Comparison of ENCODE assay signal across 8 mouse cellular contexts in the genomic region with DNA sequence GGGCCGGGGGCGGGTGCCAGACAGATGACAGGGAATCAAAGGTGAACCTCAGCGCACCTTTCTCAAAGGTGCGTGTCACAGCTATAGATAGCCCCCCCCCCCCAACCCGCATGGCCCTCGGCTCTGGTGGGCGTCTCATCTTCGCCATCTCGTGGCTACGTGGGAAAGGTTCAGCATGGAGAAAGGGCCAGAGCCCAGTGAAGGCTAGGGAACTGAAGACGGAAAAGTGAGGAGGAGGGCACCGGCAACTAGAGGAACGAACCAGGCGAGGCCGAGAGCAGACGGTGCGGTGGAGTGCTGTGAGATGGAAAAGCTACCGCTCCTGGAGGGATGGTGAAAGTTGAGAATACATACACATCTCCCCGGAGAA. TPM values are rescaled to one million over a fixed set of nuclear protein-coding genes. Genes with fewer than 3 reads are reported as not detected.
DNase-seq lines count a peak whose midpoint lies in the region; TF ChIP-seq lines count a peak whose summit lies in the region.

No protein-coding gene starts in this region.

- TF ChIP-seq POLR2A in lung, adult 2 months (IDR thresholded peaks at IDR 0.05; ENCODE audit: borderline replicate concordance, extremely low read depth, low read depth, low read length) = peak; percentile 49; the same call in 1 of the 2 replicates
- TF ChIP-seq POLR2A in thymus, adult 2 months (IDR thresholded peaks at IDR 0.05; ENCODE audit: control insufficient read depth, extremely low read depth, insufficient read depth, low read length, poor library complexity) = no peak

- WGBS in lung, adult 2 months = under 1% methylated on average over 19 of the region's 19 CpGs
- under 1% methylated on average over 19 of the region's 19 CpGs for WGBS in heart, embryonic 10.5 days
- 1% methylated on average over 19 of the region's 19 CpGs for WGBS in midbrain, embryonic 10.5 days
- 0% methylated on average over 19 of the region's 19 CpGs for WGBS in thymus, adult 2 months

- peaks cover 38% of the 10 kb centered on the region for H3K27me3 ChIP-seq in heart, embryonic 10.5 days (ENCODE audit: insufficient read depth, poor library complexity, severe bottlenecking)
- peaks cover 43% of the 10 kb centered on the region for H3K27me3 ChIP-seq in midbrain, embryonic 10.5 days (ENCODE audit: low read depth, poor library complexity, severe bottlenecking)
- no peaks in the 10 kb centered on the region for H3K27me3 ChIP-seq in thymus, adult 2 months (ENCODE audit: control insufficient read depth, insufficient read depth, low read length)

- H3K4me1 ChIP-seq in lung, adult 2 months (ENCODE audit: control insufficient read depth, insufficient read depth, low read length) = peaks cover 2% of the 10 kb centered on the region; the same call in 1 of the 2 replicates
- H3K4me1 ChIP-seq in heart, embryonic 10.5 days = peaks cover 68% of the 10 kb centered on the region
- H3K4me1 ChIP-seq in midbrain, embryonic 10.5 days = peaks cover 75% of the 10 kb centered on the region
- H3K4me1 ChIP-seq in thymus, adult 2 months (replicated peaks; ENCODE audit: control insufficient read depth, insufficient read depth, low read length) = peaks cover 42% of the 10 kb centered on the region

- H3K4me3 ChIP-seq in lung, adult 2 months (replicated peaks; ENCODE audit: extremely low read depth, low read depth, low read length) = peak overlapping the region; percentile 73
- H3K4me3 ChIP-seq in heart, embryonic 10.5 days = peak overlapping the region; percentile 86
- peak overlapping the region; percentile 93 for H3K4me3 ChIP-seq in midbrain, embryonic 10.5 days
- peak overlapping the region; percentile 38 for H3K4me3 ChIP-seq in thymus, adult 2 months (ENCODE audit: control insufficient read depth, insufficient read depth, low read length)

- H3K36me3 ChIP-seq in heart, embryonic 10.5 days = no peaks in the 10 kb centered on the region
- no peaks in the 10 kb centered on the region for H3K36me3 ChIP-seq in midbrain, embryonic 10.5 days
- no peaks in the 10 kb centered on the region for H3K36me3 ChIP-seq in thymus, adult 2 months (ENCODE audit: control insufficient read depth, insufficient read depth, low read length)

- peak; percentile 33 for TF ChIP-seq CTCF in lung, adult 2 months (IDR thresholded peaks at IDR 0.05; ENCODE audit: insufficient read depth, low read length)
- peak; percentile 74; the same call in 1 of the 2 replicates for TF ChIP-seq CTCF in thymus, adult 2 months (IDR thresholded peaks at IDR 0.05; ENCODE audit: borderline replicate concordance, control insufficient read depth, extremely low read depth, insufficient read depth, low read length, poor library complexity)

- DNase-seq in lung, adult 2 months = no peak
- no peak for DNase-seq in lung, postnatal 25 days (ENCODE audit: low spot score)
- DNase-seq in cerebellum, postnatal 14 days = peak; percentile 64 to 78
- DNase-seq in heart, embryonic 10.5 days (ENCODE audit: low spot score) = no peak
- DNase-seq in kidney, postnatal 10 days = peak; percentile 69
- peak; percentile 67 for DNase-seq in midbrain, embryonic 10.5 days (ENCODE audit: low spot score)
- DNase-seq in thymus, adult 2 months = no peak
- DNase-seq in right cerebral cortex, adult 18-20 months = no peak

- peak overlapping the region; percentile 98 for H3K27ac ChIP-seq in heart, embryonic 10.5 days
- peak overlapping the region; percentile 99 for H3K27ac ChIP-seq in midbrain, embryonic 10.5 days (replicated peaks)
- H3K27ac ChIP-seq in thymus, adult 2 months (ENCODE audit: control insufficient read depth, insufficient read depth, low read length) = peak overlapping the region; percentile 82

- no peaks in the 10 kb centered on the region for H3K9me3 ChIP-seq in heart, embryonic 10.5 days
- H3K9me3 ChIP-seq in midbrain, embryonic 10.5 days (replicated peaks) = no peaks in the 10 kb centered on the region

RNA-seq across cellular contexts. Expression of gene Kdm6b, which starts 6.0 kb away (rescaled TPM):
- 19.4 and 21.0 TPM in 2 replicates for polyA plus RNA-seq in lung, adult 2 months (2012; rRNA removed)
- polyA plus RNA-seq in heart, embryonic 10.5 days (2016; fragmentation: Nextera tagmentation; extraction: Ambion mirVana) = 20.9 and 26.9 TPM in 2 replicates
- 31.8 and 37.1 TPM in 2 replicates for polyA plus RNA-seq in midbrain, embryonic 10.5 days (2016; fragmentation: Nextera tagmentation; extraction: Ambion mirVana)
- polyA plus RNA-seq in thymus, adult 2 months (2012; rRNA removed) = 61.0 and 77.3 TPM in 2 replicates

RNA-seq across cellular contexts. Expression of gene Tmem88, which starts 21.4 kb away (rescaled TPM):
- polyA plus RNA-seq in lung, adult 2 months (2012; rRNA removed) = 37.8 and 63.1 TPM in 2 replicates
- polyA plus RNA-seq in heart, embryonic 10.5 days (2016; fragmentation: Nextera tagmentation; extraction: Ambion mirVana) = 38.9 and 52.5 TPM in 2 replicates
- polyA plus RNA-seq in midbrain, embryonic 10.5 days (2016; fragmentation: Nextera tagmentation; extraction: Ambion mirVana) = 16.9 and 21.4 TPM in 2 replicates
- 7.3 and 9.3 TPM in 2 replicates for polyA plus RNA-seq in thymus, adult 2 months (2012; rRNA removed)

RNA-seq across cellular contexts. Expression of gene Cyb5d1, which starts 24.0 kb away (rescaled TPM):
- 21.9 and 24.7 TPM in 2 replicates for polyA plus RNA-seq in lung, adult 2 months (2012; rRNA removed)
- 27.4 and 31.8 TPM in 2 replicates for polyA plus RNA-seq in heart, embryonic 10.5 days (2016; fragmentation: Nextera tagmentation; extraction: Ambion mirVana)
- 50.4 and 57.3 TPM in 2 replicates for polyA plus RNA-seq in midbrain, embryonic 10.5 days (2016; fragmentation: Nextera tagmentation; extraction: Ambion mirVana)
- polyA plus RNA-seq in thymus, adult 2 months (2012; rRNA removed) = 37.2 and 41.5 TPM in 2 replicates

RNA-seq across cellular contexts. Expression of gene Naa38, which starts 24.1 kb away (rescaled TPM):
- 129 and 141 TPM in 2 replicates for polyA plus RNA-seq in lung, adult 2 months (2012; rRNA removed)
- 158 and 165 TPM in 2 replicates for polyA plus RNA-seq in heart, embryonic 10.5 days (2016; fragmentation: Nextera tagmentation; extraction: Ambion mirVana)
- 145 and 146 TPM in 2 replicates for polyA plus RNA-seq in midbrain, embryonic 10.5 days (2016; fragmentation: Nextera tagmentation; extraction: Ambion mirVana)
- polyA plus RNA-seq in thymus, adult 2 months (2012; rRNA removed) = 139 and 170 TPM in 2 replicates

RNA-seq across cellular contexts. Expression of gene Chd3, which starts 50.2 kb away (rescaled TPM):
- polyA plus RNA-seq in lung, adult 2 months (2012; rRNA removed) = 120 and 135 TPM in 2 replicates
- polyA plus RNA-seq in heart, embryonic 10.5 days (2016; fragmentation: Nextera tagmentation; extraction: Ambion mirVana) = 15.8 and 26.5 TPM in 2 replicates
- 41.7 and 50.6 TPM in 2 replicates for polyA plus RNA-seq in midbrain, embryonic 10.5 days (2016; fragmentation: Nextera tagmentation; extraction: Ambion mirVana)
- 278 and 280 TPM in 2 replicates for polyA plus RNA-seq in thymus, adult 2 months (2012; rRNA removed)

Comparison
In these comparisons a context has a peak if more than half of its experiments do, and no peak if none do; other contexts are left out.
1. DNase-seq: peak in cerebellum, postnatal 14 days (2 of 2), kidney, postnatal 10 days (single experiment) and midbrain, embryonic 10.5 days (single experiment); none in lung, adult 2 months (single experiment), lung, postnatal 25 days (single experiment), heart, embryonic 10.5 days (single experiment), thymus, adult 2 months (single experiment) and right cerebral cortex, adult 18-20 months (single experiment).
2. H3K4me3 ChIP-seq: peak in every context shown above with its lines; median percentile 93 in midbrain, embryonic 10.5 days; 86 in heart, embryonic 10.5 days; 73 in lung, adult 2 months; 38 in thymus, adult 2 months.
3. Peak in every context shown above with its lines, with median percentiles within 50 percentile points of each other: H3K27ac ChIP-seq.